Mouse (Mus musculus) retina, postnatal 1 day (tissue): ENCODE results near the gene Prr27.

Source experiments
- DNase-seq: peaks from one replicate; pipeline ENCODE4 v3.0.0-alpha.2; 2012

The Prr27 gene

GRCm38 (mm10) chr5:87825386-87825785 lies at the start of gene Prr27:
Gene Prr27, plus strand, starts transcription at chr5:87825686.
- DNase-seq, result no peak

GRCm38 (mm10) chr5:87782731-87783130 lies 42.8 kb upstream of the Prr27 start:
- DNase-seq, result peak; percentile 6

- no peak for DNase-seq
Measured at GRCm38 (mm10) chr5:87807782-87808181, 17.7 kb upstream of the Prr27 start, which contains the start of gene Csn1s2b. Gene Csn1s2b, plus strand, starts transcription at chr5:87808082.

- DNase-seq, result no peak
Measured at GRCm38 (mm10) chr5:87809253-87809652, 16.2 kb upstream of the Prr27 start.

GRCm38 (mm10) chr5:87855136-87855716 lies 29.7 kb downstream of the Prr27 start:
- DNase-seq, result no peak

- peak; percentile 57 for DNase-seq
Measured at GRCm38 (mm10) chr5:87870084-87870483, 44.6 kb downstream of the Prr27 start.

GRCm38 (mm10) chr5:87871423-87871822 lies 45.9 kb downstream of the Prr27 start:
- DNase-seq, result peak; percentile 32

- no peak for DNase-seq
Measured at GRCm38 (mm10) chr5:87884729-87885128, 59.2 kb downstream of the Prr27 start, which contains the start of gene Odam. Gene Odam, plus strand, starts transcription at chr5:87885029.
